Mouse (Mus musculus): ENCODE measurements at regions not wholly inside any gene's neighbourhood (a gene's known extent, or its start where the extent isn't known, plus 50 kb on each side); places are given as distances from the start of the nearest gene placed in this dataset.

DNA sequence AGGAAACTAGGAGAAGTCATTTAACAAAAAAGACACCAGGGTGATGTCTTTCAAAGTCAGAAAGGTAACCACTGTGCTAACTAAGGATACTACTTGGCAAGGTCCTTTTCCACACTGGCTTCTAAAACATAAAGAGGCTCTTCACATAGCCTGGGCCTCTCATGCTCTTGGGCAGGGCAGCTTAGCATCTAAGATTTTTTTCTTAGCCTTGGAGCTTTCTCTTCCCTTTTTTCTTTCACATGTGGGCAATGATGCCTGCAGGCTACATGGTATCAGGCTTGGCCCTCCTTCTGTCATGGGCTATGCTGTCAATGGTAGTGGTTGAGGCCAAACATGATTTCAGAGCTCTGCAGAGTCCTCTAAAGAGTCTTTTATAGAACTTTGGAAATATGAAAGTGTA lies 60.6 kb downstream of the Serpinb6d start:
- DNase-seq (ENCODE audit: low spot score in 2 of 2): no peak

GRCm38 (mm10) chr13:33762293-33763125 lies 80.7 kb downstream of the Serpinb6e start:
- peak; percentile 46 to 80 for DNase-seq (ENCODE audit: low spot score in 2 of 2)

GRCm38 (mm10) chr13:33763295-33763916 lies 79.8 kb downstream of the Serpinb6e start:
- no peak for DNase-seq (ENCODE audit: low spot score in 2 of 2)

All from cerebellum, postnatal 4 days (tissue).